Mouse (Mus musculus) lung, embryonic 16.5 days (tissue): ENCODE measurements at regions not wholly inside any gene's neighbourhood (a gene's known extent, or its start where the extent isn't known, plus 50 kb on each side); places are given as distances from the start of the nearest gene placed in this dataset.
A peak's percentile ranks its signal among the peaks of the same experiment; 100 is the strongest.

ENCODE experiments used
- ATAC-seq: fragments of 200-750 bp; cut with Nextera tagmentation; 2 replicates; pipeline ENCODE4 v1.8.0; 2017; ENCODE audit warnings: low read depth, mild to moderate bottlenecking, moderate library complexity
- H3K27ac ChIP-seq: fragments of 300-500 bp; sonication (generic); 2 replicates; pipeline ENCODE4 v1.5.1; 2014; ENCODE audit warnings: mild to moderate bottlenecking, control low read depth, low read length
- H3K27me3 ChIP-seq: fragments of 300-500 bp; sonication (generic); 2 replicates; pipeline ENCODE4 v1.6.1; 2014; ENCODE audit warnings: low read depth, low read length, mixed read lengths; ENCODE audit not compliant: control insufficient read depth, insufficient read depth
- H3K36me3 ChIP-seq: fragments of 300-500 bp; sonication (generic); 2 replicates; pipeline ENCODE4 v1.6.1; 2014; ENCODE audit warnings: low read length; ENCODE audit not compliant: control insufficient read depth, insufficient read depth
- H3K4me1 ChIP-seq: fragments of 300-500 bp; sonication (generic); replicated peaks from 2 replicates; pipeline ENCODE4 v1.6.1; 2014; ENCODE audit warnings: low read length, mixed read lengths; ENCODE audit not compliant: control insufficient read depth, insufficient read depth
- H3K4me2 ChIP-seq: fragments of 300-500 bp; sonication (generic); 2 replicates; pipeline ENCODE4 v1.6.1; 2014; ENCODE audit warnings: low read depth, low read length, control low read depth
- H3K4me3 ChIP-seq: fragments of 300-500 bp; sonication (generic); 2 replicates; pipeline ENCODE4 v1.5.1; 2014; ENCODE audit warnings: mild to moderate bottlenecking, low read length, control low read depth
- H3K9ac ChIP-seq: fragments of 300-500 bp; sonication (generic); 2 replicates; pipeline ENCODE4 v1.6.1; 2014; ENCODE audit warnings: low read length, control low read depth
- H3K9me3 ChIP-seq: fragments of 300-500 bp; sonication (generic); 2 replicates; pipeline ENCODE4 v1.6.1; 2016; ENCODE audit warnings: low read length; ENCODE audit not compliant: control insufficient read depth
- WGBS: fragments of 180-500 bp; shearing (Covaris S2); extraction: QIAGEN DNeasy Blood & Tissue Kit; methylation state at CpG from one replicate; pipeline ENCODE4 v1.1.7; 2014; 5-methylcytosine and 5-hydroxymethylcytosine counted together

- WGBS: 60% methylated on average over 1 of the region's 1 CpGs
- Histone ChIP-seq H3K9me3 (no peaks in the 10 kb centered on the region), H3K36me3 (no peaks in the 10 kb centered on the region), H3K27me3 (no peaks in the 10 kb centered on the region), H3K4me2 (no peak overlapping the region), H3K4me1 (no peaks in the 10 kb centered on the region), H3K27ac (no peak overlapping the region), H3K9ac (no peak overlapping the region), H3K4me3 (no peak overlapping the region)
- ATAC-seq: no peak
Measured at GRCm38 (mm10) chr3:21835526-21835925, 240.9 kb upstream of the Tbl1xr1 start.

GRCm38 (mm10) chr3:21837297-21837946, 239.0 kb upstream of the Tbl1xr1 start:
- no peak for ATAC-seq
- no peaks in the 10 kb centered on the region for H3K27me3 ChIP-seq
- H3K36me3 ChIP-seq: no peaks in the 10 kb centered on the region
- no peak overlapping the region for H3K4me2 ChIP-seq
- WGBS: 55% methylated on average over 4 of the region's 4 CpGs
- no peak overlapping the region for H3K9ac ChIP-seq
- H3K4me3 ChIP-seq: no peak overlapping the region
- H3K4me1 ChIP-seq: no peaks in the 10 kb centered on the region
- no peak overlapping the region for H3K27ac ChIP-seq
- H3K9me3 ChIP-seq: no peaks in the 10 kb centered on the region

DNA sequence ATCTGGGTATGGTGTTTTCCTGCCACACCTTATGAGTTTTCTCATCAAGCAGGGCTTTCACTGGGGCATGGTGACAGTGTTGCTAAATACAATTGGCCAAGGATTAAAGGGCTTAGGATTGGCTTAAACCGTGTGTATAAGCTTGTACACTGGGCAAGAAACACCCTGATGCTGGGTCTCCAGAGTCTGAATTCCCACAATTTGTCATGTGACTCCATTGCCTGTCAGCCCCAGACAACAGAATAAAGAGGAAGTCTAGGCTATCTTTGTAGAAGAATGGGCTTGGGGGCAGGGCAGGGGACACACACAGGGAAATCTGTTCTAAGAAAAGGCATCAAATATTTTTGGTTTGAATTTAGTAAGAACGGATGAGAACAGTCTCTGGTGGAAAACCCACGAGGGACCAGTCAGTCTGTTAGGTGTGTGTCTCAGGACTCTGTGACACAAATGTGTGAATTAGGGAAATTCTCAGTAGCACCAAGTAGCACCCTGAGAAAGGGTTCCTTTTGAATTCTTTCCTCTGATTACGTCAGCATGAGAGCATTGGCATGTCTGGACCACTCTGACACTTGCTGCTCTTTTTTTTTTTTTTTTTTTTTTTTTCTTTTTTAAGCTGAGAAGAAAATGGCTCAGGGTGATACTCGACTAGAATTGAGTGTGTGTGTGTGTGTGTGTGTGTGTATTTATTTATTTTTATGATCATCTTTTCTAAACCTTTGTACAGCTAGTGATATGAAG, 235.5 kb upstream of the Tbl1xr1 start:
- Histone ChIP-seq H3K4me1 (0 out of 2 replicates have a peak, but pooled peaks cover 2% of the 10 kb centered on the region), H3K27me3 (no peaks in the 10 kb centered on the region), H3K4me3 (no peak overlapping the region), H3K4me2 (no peak overlapping the region), H3K9me3 (no peaks in the 10 kb centered on the region), H3K36me3 (no peaks in the 10 kb centered on the region), H3K27ac (no peak overlapping the region), H3K9ac (no peak overlapping the region)
- WGBS: 39% methylated on average over 5 of the region's 5 CpGs
- peak; percentile 61; the same call in 1 of the 2 replicates for ATAC-seq

GRCm38 (mm10) chr3:21841506-21841905, 234.9 kb upstream of the Tbl1xr1 start:
- no peak overlapping the region for H3K27ac ChIP-seq
- 0 out of 2 replicates have a peak, but pooled peaks cover 2% of the 10 kb centered on the region for H3K4me1 ChIP-seq
- no peak overlapping the region for H3K4me3 ChIP-seq
- H3K9ac ChIP-seq: no peak overlapping the region
- no peaks in the 10 kb centered on the region for H3K9me3 ChIP-seq
- ATAC-seq: no peak
- H3K27me3 ChIP-seq: no peaks in the 10 kb centered on the region
- no peaks in the 10 kb centered on the region for H3K36me3 ChIP-seq
- WGBS: 72% methylated on average over 1 of the region's 1 CpGs
- H3K4me2 ChIP-seq: no peak overlapping the region

DNA sequence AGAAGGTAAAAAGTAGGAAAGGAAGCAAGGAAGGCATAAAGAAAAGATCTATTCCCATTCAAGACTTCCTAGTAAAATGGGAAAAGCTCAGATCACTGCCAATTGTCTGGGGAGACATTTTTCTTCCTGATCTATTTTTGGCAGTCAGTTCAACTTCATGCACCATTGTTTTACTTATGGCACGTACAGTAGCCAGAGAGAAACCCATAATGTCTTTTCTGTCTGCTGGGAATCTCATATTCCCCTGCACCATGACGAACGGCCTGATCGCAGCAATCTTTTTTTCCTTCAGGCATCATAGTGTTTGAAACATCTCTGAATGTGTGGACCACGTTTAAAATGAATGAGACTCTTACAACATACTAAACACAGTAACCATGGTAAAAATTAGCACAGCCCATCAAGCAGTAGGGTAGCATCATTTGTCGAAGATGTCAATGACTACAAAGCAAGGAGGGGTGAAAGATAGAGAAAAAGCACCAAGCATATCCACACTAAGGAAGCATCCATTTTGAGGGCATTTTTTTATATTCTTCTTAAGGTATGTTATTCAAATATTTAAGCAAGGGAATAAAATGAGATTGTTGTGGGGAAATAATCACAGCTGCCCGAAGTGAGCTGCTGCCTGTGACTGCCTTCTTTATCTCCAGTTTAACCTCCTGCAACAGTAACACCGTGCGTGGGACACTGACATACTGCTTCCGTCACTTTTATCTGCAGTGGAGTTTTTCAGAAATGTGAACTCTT, 233.7 kb upstream of the Tbl1xr1 start:
- Histone ChIP-seq H3K36me3 (no peaks in the 10 kb centered on the region), H3K4me2 (no peak overlapping the region), H3K27ac (no peak overlapping the region; the same call in 1 of the 2 replicates), H3K9ac (no peak overlapping the region), H3K9me3 (no peaks in the 10 kb centered on the region), H3K27me3 (no peaks in the 10 kb centered on the region), H3K4me3 (no peak overlapping the region), H3K4me1 (0 out of 2 replicates have a peak, but pooled peaks cover 2% of the 10 kb centered on the region)
- 36% methylated on average over 10 of the region's 10 CpGs for WGBS
- ATAC-seq: no peak

- no peaks in the 10 kb centered on the region for H3K27me3 ChIP-seq
Measured at GRCm38 (mm10) chr3:21843292-21843852, 233.1 kb upstream of the Tbl1xr1 start.

DNA sequence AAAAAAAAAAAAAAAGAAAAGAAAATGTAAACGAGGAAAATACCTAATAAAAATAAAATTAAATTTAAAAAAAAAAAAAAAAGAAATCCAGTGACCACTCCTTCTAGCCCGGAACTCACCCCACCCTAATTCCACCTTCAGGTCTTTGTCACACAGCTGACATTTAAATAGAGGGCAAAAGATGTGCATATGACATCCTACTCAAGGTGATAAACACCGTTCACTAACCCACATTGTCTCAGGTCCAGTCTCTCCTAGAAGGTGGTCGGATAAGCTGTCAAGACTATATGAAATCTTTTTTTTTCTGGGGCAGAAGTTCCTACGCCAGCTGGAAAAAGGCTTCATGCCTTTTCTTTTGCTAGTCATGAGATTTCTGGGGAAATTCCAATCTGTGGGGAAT, 226.6 kb upstream of the Tbl1xr1 start:
- no peak overlapping the region for H3K4me2 ChIP-seq
- H3K36me3 ChIP-seq: no peaks in the 10 kb centered on the region
- H3K4me1 ChIP-seq: no peaks in the 10 kb centered on the region
- H3K4me3 ChIP-seq: no peak overlapping the region
- no peak overlapping the region for H3K9ac ChIP-seq
- H3K9me3 ChIP-seq: no peaks in the 10 kb centered on the region
- H3K27me3 ChIP-seq: no peaks in the 10 kb centered on the region
- 89% methylated on average over 5 of the region's 5 CpGs for WGBS
- H3K27ac ChIP-seq: no peak overlapping the region
- ATAC-seq: no peak

More at GRCm38 (mm10) chr3:21843292-21843852, 233.1 kb upstream of the Tbl1xr1 start:
- H3K4me1 ChIP-seq: 0 out of 2 replicates have a peak, but pooled peaks cover 2% of the 10 kb centered on the region
- H3K9me3 ChIP-seq: no peaks in the 10 kb centered on the region
- H3K9ac ChIP-seq: no peak overlapping the region
- H3K27ac ChIP-seq: no peak overlapping the region
- H3K4me3 ChIP-seq: no peak overlapping the region
- ATAC-seq: no peak
- H3K4me2 ChIP-seq: no peak overlapping the region
- 30% methylated on average over 5 of the region's 5 CpGs for WGBS
- no peaks in the 10 kb centered on the region for H3K36me3 ChIP-seq

- ATAC-seq: no peak
- 95% methylated on average over 2 of the region's 2 CpGs for WGBS
- H3K27ac ChIP-seq: no peak overlapping the region
- no peaks in the 10 kb centered on the region for H3K4me1 ChIP-seq
- no peaks in the 10 kb centered on the region for H3K27me3 ChIP-seq
- no peak overlapping the region for H3K4me3 ChIP-seq
- no peak overlapping the region for H3K9ac ChIP-seq
- no peaks in the 10 kb centered on the region for H3K9me3 ChIP-seq
- no peaks in the 10 kb centered on the region for H3K36me3 ChIP-seq
- H3K4me2 ChIP-seq: no peak overlapping the region
Measured at GRCm38 (mm10) chr3:21850977-21851376, 225.5 kb upstream of the Tbl1xr1 start.

DNA sequence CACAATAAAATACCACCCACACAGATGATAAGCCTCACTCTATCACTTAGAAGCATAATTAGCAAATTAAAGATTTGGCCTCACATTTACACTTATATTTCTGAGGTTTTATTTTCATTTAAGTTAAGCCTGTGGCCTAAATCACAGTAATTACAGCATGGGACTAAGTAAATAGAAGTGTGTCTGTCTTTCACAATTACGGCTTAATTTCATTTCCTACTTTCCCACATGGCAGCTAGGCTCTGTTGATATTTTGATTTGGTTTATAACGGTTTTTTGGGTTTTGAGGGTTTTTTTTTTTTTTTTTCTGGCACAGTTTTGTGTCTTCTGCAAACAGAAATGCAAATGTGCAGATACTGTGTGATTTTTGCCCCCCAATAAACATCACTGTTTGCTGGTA, 222.1 kb upstream of the Tbl1xr1 start:
- H3K36me3 ChIP-seq: no peaks in the 10 kb centered on the region
- no peaks in the 10 kb centered on the region for H3K27me3 ChIP-seq
- no peaks in the 10 kb centered on the region for H3K4me1 ChIP-seq
- no peaks in the 10 kb centered on the region for H3K9me3 ChIP-seq
- H3K4me2 ChIP-seq: no peak overlapping the region
- H3K27ac ChIP-seq: no peak overlapping the region
- no peak overlapping the region for H3K9ac ChIP-seq
- H3K4me3 ChIP-seq: no peak overlapping the region
- WGBS: 68% methylated on average over 2 of the region's 2 CpGs
- ATAC-seq: no peak
